Mouse (Mus musculus): ENCODE results near the gene 1600002K03Rik. TPM values are rescaled to one million over a fixed set of nuclear protein-coding genes. Genes with fewer than 3 reads are reported as not detected.

The 1600002K03Rik gene
- total RNA-seq, 2 experiments from 2014 or later: 22.9 to 27.8 TPM

- ATAC-seq (replicated peaks; ENCODE audit: low FRiP score, low TSS enrichment, poor library complexity, severe bottlenecking): no peak
These were observed 4.9 kb downstream of the 1600002K03Rik start for GRCm38 (mm10) chr10:80177441-80178279.

- no peak for ATAC-seq (replicated peaks; ENCODE audit: low FRiP score, low TSS enrichment, poor library complexity, severe bottlenecking)
These were observed 6.6 kb downstream of the 1600002K03Rik start, which contains the start of gene Efna2 for GRCm38 (mm10) chr10:80179068-80180051. TSS of gene Efna2 (plus strand) at chr10:80179482.

- ATAC-seq (replicated peaks; ENCODE audit: low FRiP score, low TSS enrichment, poor library complexity, severe bottlenecking): no peak
These were observed 7.5 kb downstream of the 1600002K03Rik start for GRCm38 (mm10) chr10:80180288-80180687.

- no peak for ATAC-seq (replicated peaks; ENCODE audit: low FRiP score, low TSS enrichment, poor library complexity, severe bottlenecking)
These were observed 8.1 kb downstream of the 1600002K03Rik start for GRCm38 (mm10) chr10:80180823-80181222.

GRCm38 (mm10) chr10:80182547-80182946 lies 9.8 kb downstream of the 1600002K03Rik start:
- no peak for ATAC-seq (replicated peaks; ENCODE audit: low FRiP score, low TSS enrichment, poor library complexity, severe bottlenecking)

GRCm38 (mm10) chr10:80186649-80187048 lies 13.9 kb downstream of the 1600002K03Rik start:
- ATAC-seq (replicated peaks; ENCODE audit: low FRiP score, low TSS enrichment, poor library complexity, severe bottlenecking): no peak

- no peak for ATAC-seq (replicated peaks; ENCODE audit: low FRiP score, low TSS enrichment, poor library complexity, severe bottlenecking)
These were observed 15.0 kb downstream of the 1600002K03Rik start for GRCm38 (mm10) chr10:80187739-80188138.

- no peak for ATAC-seq (replicated peaks; ENCODE audit: low FRiP score, low TSS enrichment, poor library complexity, severe bottlenecking)
These were observed 15.8 kb downstream of the 1600002K03Rik start for GRCm38 (mm10) chr10:80188453-80189024.

GRCm38 (mm10) chr10:80189999-80190398 lies 17.3 kb downstream of the 1600002K03Rik start:
- ATAC-seq (replicated peaks; ENCODE audit: low FRiP score, low TSS enrichment, poor library complexity, severe bottlenecking): no peak

GRCm38 (mm10) chr10:80190491-80191051 lies 17.8 kb downstream of the 1600002K03Rik start:
- ATAC-seq (replicated peaks; ENCODE audit: low FRiP score, low TSS enrichment, poor library complexity, severe bottlenecking): no peak

- ATAC-seq (replicated peaks; ENCODE audit: low FRiP score, low TSS enrichment, poor library complexity, severe bottlenecking): no peak
These were observed 21.2 kb downstream of the 1600002K03Rik start for GRCm38 (mm10) chr10:80193976-80194375.

- ATAC-seq (replicated peaks; ENCODE audit: low FRiP score, low TSS enrichment, poor library complexity, severe bottlenecking): no peak
These were observed 21.7 kb downstream of the 1600002K03Rik start for GRCm38 (mm10) chr10:80194441-80194840.

- ATAC-seq (replicated peaks; ENCODE audit: low FRiP score, low TSS enrichment, poor library complexity, severe bottlenecking): no peak
These were observed 23.4 kb downstream of the 1600002K03Rik start for GRCm38 (mm10) chr10:80196167-80196566.

- ATAC-seq (replicated peaks; ENCODE audit: low FRiP score, low TSS enrichment, poor library complexity, severe bottlenecking): no peak
These were observed 24.2 kb downstream of the 1600002K03Rik start for GRCm38 (mm10) chr10:80196778-80197581.

GRCm38 (mm10) chr10:80199440-80200008 lies 26.8 kb downstream of the 1600002K03Rik start:
- ATAC-seq (replicated peaks; ENCODE audit: low FRiP score, low TSS enrichment, poor library complexity, severe bottlenecking): peak; percentile 95

- no peak for ATAC-seq (replicated peaks; ENCODE audit: low FRiP score, low TSS enrichment, poor library complexity, severe bottlenecking)
These were observed 27.7 kb downstream of the 1600002K03Rik start for GRCm38 (mm10) chr10:80200485-80200884.

- ATAC-seq (replicated peaks; ENCODE audit: low FRiP score, low TSS enrichment, poor library complexity, severe bottlenecking): no peak
These were observed 31.3 kb downstream of the 1600002K03Rik start for GRCm38 (mm10) chr10:80204055-80204454.

GRCm38 (mm10) chr10:80207201-80207600 lies 34.5 kb downstream of the 1600002K03Rik start:
- no peak for ATAC-seq (replicated peaks; ENCODE audit: low FRiP score, low TSS enrichment, poor library complexity, severe bottlenecking)
